ENCODE assay signal across 11 mouse cellular contexts in the genomic region with DNA sequence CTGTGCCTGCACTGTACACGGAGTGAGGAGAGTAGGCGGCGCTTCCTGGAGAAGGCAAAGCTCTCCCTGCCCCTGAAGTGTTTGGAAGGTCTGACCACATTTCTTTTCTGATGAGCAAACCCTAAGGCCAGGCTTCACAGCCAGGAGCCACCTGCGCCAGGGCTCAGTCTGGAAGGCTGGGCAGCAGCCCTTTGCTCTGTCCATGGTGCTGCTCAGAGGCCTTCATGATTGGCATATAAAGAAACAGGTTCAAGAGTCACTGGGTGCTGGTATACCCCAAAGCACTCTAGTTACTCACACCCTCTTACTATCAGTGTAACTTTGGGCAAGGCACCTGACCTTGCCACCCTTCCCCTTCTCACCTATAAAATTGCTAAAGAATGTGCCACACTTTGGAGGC.
A peak's percentile ranks its signal among the peaks of the same experiment; 100 is the strongest.
DNase-seq lines count a peak whose midpoint lies in the region; ATAC-seq lines count a peak whose summit lies in the region.
"Had no signal": no experiment of that assay in that cellular context is flagged by ENCODE, and none has a peak within 500 bp of the region (broad histone marks: within the 10 kb centered on the region; RNA-seq: fewer than 3 reads in every experiment).

No protein-coding gene starts in this region.

- no peak overlapping the region for H3K4me3 ChIP-seq in liver, embryonic 11.5 days (ENCODE audit: low read depth, low read length)
- H3K4me3 ChIP-seq: midbrain, embryonic 12.5 days had no signal

- intact Hi-C loops in left cerebral cortex, postnatal 36 days (cut with DNase I), result no loop called here

- no peaks in the 10 kb centered on the region for H3K36me3 ChIP-seq in liver, embryonic 11.5 days (ENCODE audit: control insufficient read depth, insufficient read depth, low read length)
- H3K36me3 ChIP-seq: midbrain, embryonic 12.5 days had no signal

- H3K27me3 ChIP-seq in liver, embryonic 11.5 days (replicated peaks; ENCODE audit: control insufficient read depth, insufficient read depth, low read length), result no peaks in the 10 kb centered on the region
- H3K27me3 ChIP-seq: midbrain, embryonic 12.5 days had no signal

- H3K4me2 ChIP-seq in liver, embryonic 11.5 days, result no peak overlapping the region
- H3K4me2 ChIP-seq: midbrain, embryonic 12.5 days had no signal

- no peak overlapping the region for H3K9ac ChIP-seq in liver, embryonic 11.5 days (ENCODE audit: low read depth, low read length)
- H3K9ac ChIP-seq: midbrain, embryonic 12.5 days had no signal

- no peak for ATAC-seq in liver, embryonic 11.5 days (replicated peaks; ENCODE audit: low FRiP score)

- no peaks in the 10 kb centered on the region for H3K9me3 ChIP-seq in liver, embryonic 11.5 days (ENCODE audit: control insufficient read depth, low read length)
- H3K9me3 ChIP-seq: midbrain, embryonic 12.5 days had no signal

- H3K27ac ChIP-seq in liver, embryonic 11.5 days (ENCODE audit: low read depth, low read length), result no peak overlapping the region
- H3K27ac ChIP-seq: midbrain, embryonic 12.5 days had no signal

- 27% methylated on average over 4 of the region's 4 CpGs for WGBS in liver, embryonic 11.5 days

- no peaks in the 10 kb centered on the region for H3K4me1 ChIP-seq in liver, embryonic 11.5 days (replicated peaks; ENCODE audit: control insufficient read depth, insufficient read depth, low read length)
- H3K4me1 ChIP-seq: midbrain, embryonic 12.5 days had no signal

- peak; percentile 3 for DNase-seq in adrenal gland, adult 8-10 months
- DNase-seq in adrenal gland, postnatal 4 days (ENCODE audit: low spot score in 2 of 2), result no peak
- DNase-seq in liver (peak; percentile 20), NIH3T3 (ENCODE audit: low read depth) (peak; percentile 68)
- DNase-seq in liver, embryonic 11.5 days (ENCODE audit: low spot score), result no peak
- peak; percentile 75 for DNase-seq in kidney, postnatal 10 days
- no peak for DNase-seq in spleen, postnatal 14 days (ENCODE audit: low spot score in 2 of 2)
- DNase-seq in left cerebral cortex, postnatal 36 days (ENCODE audit: low spot score in 2 of 2), result no peak
- DNase-seq: right cerebral cortex, postnatal 25 days; thymus, postnatal 25 days had no signal

Comparison
In these comparisons a context has a peak if more than half of its experiments do, and no peak if none do; other contexts are left out.
1. DNase-seq: peak in adrenal gland, adult 8-10 months (single experiment), liver (single experiment), NIH3T3 (single experiment) and kidney, postnatal 10 days (single experiment); none in adrenal gland, postnatal 4 days (0 of 2), liver, embryonic 11.5 days (single experiment), spleen, postnatal 14 days (0 of 2) and left cerebral cortex, postnatal 36 days (0 of 2).